Mouse (Mus musculus) intestine, postnatal 0 days (tissue): ENCODE results near the gene Rnf207. TPM values are rescaled to one million over a fixed set of nuclear protein-coding genes. Genes with fewer than 3 reads are reported as not detected.

Source experiments
- ATAC-seq: fragments of 200-750 bp; cut with Nextera tagmentation; 2 replicates; pipeline ENCODE4 v1.8.0; 2017; ENCODE audit warnings: mild to moderate bottlenecking, moderate TSS enrichment, moderate library complexity
- H3K27ac ChIP-seq: fragments of 300-500 bp; sonication (generic); 2 replicates; pipeline ENCODE4 v1.5.1; 2014; ENCODE audit warnings: mild to moderate bottlenecking, low read depth, low read length, moderate library complexity
- H3K27me3 ChIP-seq: fragments of 300-500 bp; sonication (generic); replicated peaks from 2 replicates; pipeline ENCODE4 v1.6.1; 2014; ENCODE audit warnings: low read length, mixed read lengths; ENCODE audit not compliant: control insufficient read depth, insufficient read depth
- H3K36me3 ChIP-seq: fragments of 300-500 bp; sonication (generic); 2 replicates; pipeline ENCODE4 v1.6.1; 2014; ENCODE audit warnings: mild to moderate bottlenecking, moderate library complexity; ENCODE audit not compliant: control insufficient read depth, insufficient read depth
- H3K4me1 ChIP-seq: fragments of 300-500 bp; sonication (generic); replicated peaks from 2 replicates; pipeline ENCODE4 v1.6.1; 2014; ENCODE audit warnings: antibody characterized with exemption, low read length, mixed read lengths; ENCODE audit not compliant: control insufficient read depth, insufficient read depth
- H3K4me2 ChIP-seq: fragments of 300-500 bp; sonication (generic); replicated peaks from 2 replicates; pipeline ENCODE4 v1.6.1; 2014; ENCODE audit warnings: low read depth, mild to moderate bottlenecking, moderate library complexity
- H3K4me3 ChIP-seq: fragments of 300-500 bp; sonication (generic); 2 replicates; pipeline ENCODE4 v1.5.1; 2014; ENCODE audit warnings: low read depth, low read length
- H3K9ac ChIP-seq: fragments of 300-500 bp; sonication (generic); 2 replicates; pipeline ENCODE4 v1.6.1; 2014; ENCODE audit warnings: mild to moderate bottlenecking, low read depth, low read length
- H3K9me3 ChIP-seq: fragments of 300-500 bp; sonication (generic); 2 replicates; pipeline ENCODE4 v1.6.1; 2016; ENCODE audit warnings: mixed run types; ENCODE audit not compliant: control insufficient read depth
- CTCF ChIP-seq: sonication (generic); IDR thresholded peaks from 2 replicates; pipeline ENCODE4 v1.5.1; 2016; ENCODE audit warnings: low read depth, mild to moderate bottlenecking, control low read depth, antibody characterized with exemption, moderate library complexity
- WGBS: fragments of 180-500 bp; shearing (Covaris S2); extraction: QIAGEN DNeasy Blood & Tissue Kit; methylation state at CpG from one replicate; pipeline ENCODE4 v1.1.7; 2014; 5-methylcytosine and 5-hydroxymethylcytosine counted together
- polyA plus RNA-seq: library from polyadenylated mRNA; unstranded; fragments of >200 nt; fragmentation: Nextera tagmentation; extraction: Ambion mirVana; gene quantifications from 2 replicates; pipeline ENCODE4 v1.2.1, GENCODE M21; 2015

The Rnf207 gene
- polyA plus RNA-seq, 1 experiment from 2014 or later = 0.70 TPM

GRCm38 (mm10) chr4:152277916-152278315 is 40.9 kb downstream of the Rnf207 start:
- Histone ChIP-seq H3K4me2 (no peak overlapping the region), H3K4me3 (no peak overlapping the region), H3K36me3 (no peaks in the 10 kb centered on the region; the same call in 1 of the 2 replicates), H3K9me3 (no peaks in the 10 kb centered on the region), H3K27ac (no peak overlapping the region), H3K9ac (no peak overlapping the region), H3K27me3 (peaks cover 34% of the 10 kb centered on the region), H3K4me1 (no peaks in the 10 kb centered on the region)
- ATAC-seq = no peak
- TF ChIP-seq CTCF = peak; percentile 33
- WGBS = 68% methylated on average over 2 of the region's 2 CpGs

GRCm38 (mm10) chr4:152276389-152277347 is 42.1 kb downstream of the Rnf207 start:
- peak; percentile 77 for TF ChIP-seq CTCF
- no peak overlapping the region for H3K9ac ChIP-seq
- 56% methylated on average over 10 of the region's 10 CpGs for WGBS
- no peaks in the 10 kb centered on the region for H3K4me1 ChIP-seq
- H3K4me3 ChIP-seq = no peak overlapping the region
- no peaks in the 10 kb centered on the region for H3K9me3 ChIP-seq
- ATAC-seq = no peak
- H3K27ac ChIP-seq = no peak overlapping the region
- H3K36me3 ChIP-seq = no peaks in the 10 kb centered on the region; the same call in 1 of the 2 replicates
- peaks cover 21% of the 10 kb centered on the region for H3K27me3 ChIP-seq
- H3K4me2 ChIP-seq = no peak overlapping the region

DNA sequence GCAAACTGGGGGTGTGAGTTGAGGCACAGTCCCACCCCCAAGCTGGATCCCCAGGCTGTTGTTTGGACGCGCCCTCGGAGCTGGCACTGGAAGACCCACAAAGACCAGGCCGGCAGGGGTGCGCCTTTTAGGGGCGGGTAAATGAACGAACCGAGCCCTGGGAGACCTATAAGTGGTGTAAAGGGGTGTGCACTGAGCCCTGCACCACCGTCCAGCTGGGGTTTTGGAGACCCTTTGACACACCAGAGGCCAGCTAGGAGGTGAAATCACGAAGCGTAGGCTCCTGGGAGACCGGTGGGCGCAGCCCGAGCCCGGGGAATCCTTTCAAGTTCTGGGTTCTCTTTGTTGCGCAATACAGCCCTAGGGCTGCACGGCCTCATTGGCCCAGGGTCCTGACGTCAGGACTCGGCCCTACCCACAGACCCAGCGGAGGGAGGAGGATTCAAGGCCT is 44.1 kb downstream of the Rnf207 start:
- no peak for TF ChIP-seq CTCF
- ATAC-seq = no peak
- Histone ChIP-seq H3K27me3 (peaks cover 8% of the 10 kb centered on the region; the same call in 1 of the 2 replicates), H3K9me3 (no peaks in the 10 kb centered on the region), H3K9ac (peak overlapping the region; percentile 54; the same call in 1 of the 2 replicates), H3K36me3 (no peaks in the 10 kb centered on the region; the same call in 1 of the 2 replicates), H3K4me3 (peak overlapping the region; percentile 53), H3K4me1 (no peaks in the 10 kb centered on the region), H3K27ac (no peak overlapping the region), H3K4me2 (peak overlapping the region; percentile 85)
- WGBS = 2% methylated on average over 20 of the region's 20 CpGs

GRCm38 (mm10) chr4:152273621-152274236 is 45.1 kb downstream of the Rnf207 start, which contains the start of gene Gpr153:
Gene Gpr153 (plus strand): TSS chr4:152274232.
- peak; percentile 52 for ATAC-seq
- H3K27ac ChIP-seq = peak within 1 kb of the TSS; percentile 29; the same call in 1 of the 2 replicates
- no peaks in the 10 kb centered on the region; the same call in 1 of the 2 replicates for H3K36me3 ChIP-seq
- WGBS = 2% methylated on average over 44 of the region's 48 CpGs
- peak within 1 kb of the TSS; percentile 53 for H3K4me3 ChIP-seq
- H3K9me3 ChIP-seq = no peaks in the 10 kb centered on the region
- no peak for TF ChIP-seq CTCF
- H3K9ac ChIP-seq = peak within 1 kb of the TSS; percentile 54
- H3K4me1 ChIP-seq = no peaks in the 10 kb centered on the region
- H3K4me2 ChIP-seq = peak within 1 kb of the TSS; percentile 85
- H3K27me3 ChIP-seq = peaks cover 8% of the 10 kb centered on the region; the same call in 1 of the 2 replicates

DNA sequence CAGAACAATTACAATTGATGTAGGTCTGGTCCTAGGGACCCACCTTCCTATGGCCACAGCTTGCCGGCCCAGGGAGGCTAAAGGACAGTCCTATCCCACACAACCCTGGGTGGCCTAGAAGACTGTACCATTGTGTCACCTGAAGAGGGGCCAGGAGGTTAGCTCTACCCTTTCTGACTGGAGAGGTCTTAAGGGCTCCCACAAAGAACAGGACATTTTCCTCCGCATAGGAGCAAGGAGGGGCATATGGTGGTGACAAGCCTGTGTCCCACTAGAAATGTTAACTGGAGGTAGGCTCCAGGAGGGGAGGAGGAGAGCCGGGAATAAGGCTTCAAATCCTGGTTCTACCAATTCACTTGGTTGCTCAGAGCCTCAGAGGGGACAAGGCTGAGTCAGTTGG is 45.6 kb downstream of the Rnf207 start:
- ATAC-seq = no peak
- no peak overlapping the region for H3K4me2 ChIP-seq
- TF ChIP-seq CTCF = no peak
- peak overlapping the region; percentile 29; the same call in 1 of the 2 replicates for H3K27ac ChIP-seq
- no peaks in the 10 kb centered on the region for H3K4me1 ChIP-seq
- H3K36me3 ChIP-seq = no peaks in the 10 kb centered on the region; the same call in 1 of the 2 replicates
- H3K9ac ChIP-seq = no peak overlapping the region
- peaks cover 8% of the 10 kb centered on the region; the same call in 1 of the 2 replicates for H3K27me3 ChIP-seq
- no peak overlapping the region for H3K4me3 ChIP-seq
- WGBS = 37% methylated on average over 3 of the region's 3 CpGs
- no peaks in the 10 kb centered on the region for H3K9me3 ChIP-seq
